Mouse (Mus musculus): ENCODE data around the gene Fbxo7. TPM values are rescaled to one million over a fixed set of nuclear protein-coding genes. Genes with fewer than 3 reads are reported as not detected.

The Fbxo7 gene
- polyA plus RNA-seq, 1 experiment = 29.1 TPM

GRCm38 (mm10) chr10:86079921-86080320 is 58.1 kb downstream of the Fbxo7 start:
- DNase-seq (ENCODE audit: low read depth) = no peak

- no peak for DNase-seq (ENCODE audit: low read depth)
Measured at GRCm38 (mm10) chr10:86091919-86092318, 70.1 kb downstream of the Fbxo7 start.

- no peak for DNase-seq (ENCODE audit: low read depth)
Measured at GRCm38 (mm10) chr10:86093109-86094035, 71.6 kb downstream of the Fbxo7 start.

GRCm38 (mm10) chr10:86098363-86098762 is 76.6 kb downstream of the Fbxo7 start:
- no peak for DNase-seq (ENCODE audit: low read depth)

GRCm38 (mm10) chr10:86100281-86100851 is 78.6 kb downstream of the Fbxo7 start:
- DNase-seq (ENCODE audit: low read depth) = no peak

Other genes starting within 250 kb of the Fbxo7 start
- 14.2 and 15.2 TPM in 2 replicates for gene Pwp1, start 192.5 kb upstream of the Fbxo7 start, polyA plus RNA-seq (2012; rRNA removed)
- 38.1 and 43.1 TPM in 2 replicates for gene Prdm4, start 104.8 kb upstream of the Fbxo7 start, polyA plus RNA-seq (2012; rRNA removed)
- gene Ascl4, start 94.3 kb upstream of the Fbxo7 start, polyA plus RNA-seq (2012; rRNA removed) = 8.9 and 13.7 TPM in 2 replicates
- gene Rtcb, start 64.1 kb upstream of the Fbxo7 start, polyA plus RNA-seq (2012; rRNA removed) = 182 and 243 TPM in 2 replicates
- gene Bpifc, start 10.1 kb upstream of the Fbxo7 start, polyA plus RNA-seq (2012; rRNA removed) = 1.6 and 2.6 TPM in 2 replicates

All from gonadal fat pad, adult 2 months (tissue).